Mouse (Mus musculus) G1E (cell line): ENCODE data around the gene Phf1. TPM values are rescaled to one million over a fixed set of nuclear protein-coding genes. Genes with fewer than 3 reads are reported as not detected.
"Not testable (repeated sequence)": the region's sequence is repeated elsewhere in the genome, so short reads cannot be mapped to it uniquely, and the experiment has no call there.

Experiments
- ATAC-seq: 2 replicates; pipeline ENCODE4 v1.8.0; 2016; ENCODE audit warnings: mild to moderate bottlenecking; ENCODE audit not compliant: insufficient number of reproducible peaks, poor library complexity, low FRiP score, severe bottlenecking; ENCODE audit errors: extremely low read depth
- DNase-seq: peaks from one replicate; pipeline ENCODE4 v3.0.0; 2012; ENCODE audit warnings: low spot score
- H3K27me3 ChIP-seq: 2 replicates; pipeline ENCODE4 v1.6.1; 2012; ENCODE audit warnings: mild to moderate bottlenecking, low read length, inconsistent platforms; ENCODE audit not compliant: insufficient read depth
- H3K36me3 ChIP-seq: replicated peaks from 2 replicates; pipeline ENCODE3; 2012; ENCODE audit warnings: mild to moderate bottlenecking, inconsistent platforms
- H3K4me1 ChIP-seq: 2 replicates; pipeline ENCODE4 v1.6.1; 2012; ENCODE audit warnings: low read depth, low read length, inconsistent platforms, mixed read lengths; ENCODE audit not compliant: insufficient read depth
- H3K4me3 ChIP-seq: 2 replicates; pipeline ENCODE4 v1.5.1; 2012; ENCODE audit warnings: low read depth, mild to moderate bottlenecking, inconsistent platforms, low read length, moderate library complexity, mixed read lengths
- H3K9me3 ChIP-seq: replicated peaks from 2 replicates; pipeline ENCODE4 v1.6.1; 2012; ENCODE audit warnings: inconsistent platforms
- CTCF ChIP-seq: IDR thresholded peaks from 2 replicates; pipeline ENCODE4 v1.5.1; 2012; ENCODE audit warnings: low read depth, low read length, inconsistent platforms, mixed read lengths
- GATA1 ChIP-seq: IDR thresholded peaks from 2 replicates; pipeline ENCODE4 v1.6.1; 2012; ENCODE audit warnings: borderline replicate concordance, low read length, inconsistent platforms, mixed read lengths
- GATA2 ChIP-seq: IDR thresholded peaks from 2 replicates; pipeline ENCODE4 v1.6.1; 2012; ENCODE audit warnings: low read depth, low read length, inconsistent platforms, borderline replicate concordance
- POLR2AphosphoS5 ChIP-seq: IDR thresholded peaks from 2 replicates; pipeline ENCODE4 v1.6.1; 2012; ENCODE audit warnings: low read depth, low read length, inconsistent platforms; ENCODE audit not compliant: insufficient replicate concordance
- TAL1 ChIP-seq: conservative IDR thresholded peaks from 2 replicates; pipeline ENCODE4 v1.6.1; 2012; ENCODE audit warnings: low read depth, low read length, inconsistent platforms, mixed read lengths
- polyA plus RNA-seq: library from polyadenylated mRNA; stranded (reverse); fragments of >175 nt; gene quantifications from 2 replicates; pipeline ENCODE4 v1.2.3, GENCODE M21; 2012
- total RNA-seq, 2 experiments: library from RNA; stranded (forward) in 1 of 2; stranded (reverse) in 1 of 2; fragments of 200-1000 nt in 1 of 2; fragments of >200 nt in 1 of 2; fragmentation: Nextera tagmentation in 1 of 2; gene quantifications; 2 replicates each; pipeline ENCODE4 v1.2.3; 2014 to 2017

Gene Phf1
- total and polyA plus RNA-seq, 3 experiments = 7.3 to 21.6 (median 8.4) TPM

DNA sequence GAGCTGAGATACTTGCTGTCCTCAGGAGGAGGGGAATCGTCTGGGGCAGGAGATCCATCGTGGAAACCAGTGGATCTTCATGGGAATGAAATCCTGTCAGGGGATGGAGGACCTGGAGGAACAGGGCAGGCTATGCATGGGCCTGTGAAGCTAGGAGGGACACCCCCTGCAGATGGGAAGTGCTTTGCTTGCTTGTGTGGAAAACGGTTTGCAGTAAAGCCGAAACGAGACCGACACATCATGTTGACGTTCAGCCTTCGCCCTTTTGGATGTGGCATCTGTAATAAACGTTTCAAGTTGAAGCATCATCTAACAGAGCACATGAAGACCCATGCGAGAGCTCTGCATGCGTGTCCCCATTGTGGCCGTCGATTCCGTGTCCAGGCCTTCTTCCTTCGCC lies 41.7 kb downstream of the Phf1 start:
- H3K4me1 ChIP-seq = peaks cover 55% of the 10 kb centered on the region
- no peaks in the 10 kb centered on the region for H3K27me3 ChIP-seq
- no peak for TF ChIP-seq POLR2AphosphoS5
- no peak for TF ChIP-seq CTCF
- TF ChIP-seq TAL1 = no peak
- no peak for TF ChIP-seq GATA2
- TF ChIP-seq GATA1 = no peak
- peaks cover 75% of the 10 kb centered on the region for H3K36me3 ChIP-seq
- peak overlapping the region; percentile 92; the same call in 1 of the 2 replicates for H3K4me3 ChIP-seq
- no peaks in the 10 kb centered on the region for H3K9me3 ChIP-seq
- DNase-seq = no peak
- ATAC-seq = no peak

DNA sequence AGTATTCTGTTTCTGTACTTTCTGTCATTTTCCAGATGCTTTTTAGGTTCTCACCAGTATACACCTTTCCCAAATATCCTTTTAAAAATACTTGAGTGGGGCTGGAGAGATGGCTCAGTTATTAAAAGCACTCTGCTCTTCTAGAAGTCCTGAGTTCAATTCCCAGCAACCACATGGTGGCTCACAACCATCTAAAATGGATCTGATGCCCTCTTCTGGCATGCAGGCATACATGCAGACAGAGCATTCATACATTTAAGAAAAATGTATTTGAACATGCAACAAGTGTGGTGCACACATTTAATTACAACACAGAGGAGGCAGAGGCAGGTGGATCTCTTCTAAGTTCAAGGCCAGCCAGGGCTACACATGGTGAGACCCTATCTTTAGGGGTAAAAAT lies 42.6 kb downstream of the Phf1 start:
- DNase-seq (no peak), ATAC-seq (no peak)
- TF ChIP-seq GATA1 (no peak), POLR2AphosphoS5 (no peak), GATA2 (no peak), TAL1 (no peak), CTCF (no peak)
- Histone ChIP-seq H3K9me3 (no peaks in the 10 kb centered on the region), H3K27me3 (no peaks in the 10 kb centered on the region), H3K36me3 (peaks cover 78% of the 10 kb centered on the region), H3K4me1 (peaks cover 59% of the 10 kb centered on the region), H3K4me3 (no peak overlapping the region; the same call in 1 of the 2 replicates)

DNA sequence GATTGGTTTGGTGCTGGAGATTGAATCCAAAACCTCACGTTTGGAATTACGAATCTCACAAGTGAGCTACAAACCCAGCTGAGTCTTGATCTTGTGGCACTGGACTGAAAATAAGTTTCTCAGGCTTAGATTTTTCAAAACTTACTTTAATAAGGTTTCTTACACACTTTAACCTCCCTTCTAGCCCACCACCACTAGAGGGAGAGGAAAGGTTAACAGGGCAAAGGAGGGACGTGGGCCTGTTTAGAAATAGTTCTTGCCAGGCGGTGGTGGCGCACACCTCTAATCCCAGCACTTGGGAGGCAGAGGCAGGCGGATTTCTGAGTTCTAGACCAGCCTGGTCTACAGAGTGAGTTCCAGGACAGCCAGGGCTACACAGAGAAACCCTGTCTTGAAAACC lies 44.5 kb downstream of the Phf1 start:
- not testable (repeated sequence) for H3K27me3 ChIP-seq, H3K9me3 ChIP-seq, DNase-seq, ATAC-seq, H3K4me3 ChIP-seq
- Histone ChIP-seq H3K4me1 (peaks cover 51% of the 10 kb centered on the region), H3K36me3 (peaks cover 79% of the 10 kb centered on the region)

DNA sequence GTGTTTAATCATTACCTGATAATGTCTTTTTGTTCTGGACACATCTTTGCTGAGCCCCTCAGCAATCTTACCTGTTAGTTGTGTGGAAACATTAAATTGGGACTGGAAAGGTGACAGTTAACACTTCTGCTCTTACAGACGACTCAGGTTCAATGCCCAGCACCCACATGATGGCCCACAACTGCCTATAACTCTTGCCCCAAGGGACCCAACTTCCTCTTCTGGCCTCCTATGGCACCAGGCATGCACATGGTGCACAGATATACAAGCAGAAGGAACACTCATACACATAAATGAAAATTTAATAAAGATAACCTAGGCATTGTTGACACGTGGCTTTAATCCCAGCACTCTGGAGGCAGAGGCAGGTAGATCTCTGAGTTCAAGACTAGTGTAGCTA lies 46.6 kb downstream of the Phf1 start:
- H3K9me3 ChIP-seq = no peaks in the 10 kb centered on the region
- ATAC-seq (no peak), DNase-seq (no peak)
- H3K27me3 ChIP-seq = no peaks in the 10 kb centered on the region
- peaks cover 40% of the 10 kb centered on the region for H3K4me1 ChIP-seq
- peaks cover 71% of the 10 kb centered on the region for H3K36me3 ChIP-seq
- TF ChIP-seq GATA1 (no peak), TAL1 (no peak), POLR2AphosphoS5 (no peak), GATA2 (no peak), CTCF (no peak)
- H3K4me3 ChIP-seq = no peak overlapping the region

DNA sequence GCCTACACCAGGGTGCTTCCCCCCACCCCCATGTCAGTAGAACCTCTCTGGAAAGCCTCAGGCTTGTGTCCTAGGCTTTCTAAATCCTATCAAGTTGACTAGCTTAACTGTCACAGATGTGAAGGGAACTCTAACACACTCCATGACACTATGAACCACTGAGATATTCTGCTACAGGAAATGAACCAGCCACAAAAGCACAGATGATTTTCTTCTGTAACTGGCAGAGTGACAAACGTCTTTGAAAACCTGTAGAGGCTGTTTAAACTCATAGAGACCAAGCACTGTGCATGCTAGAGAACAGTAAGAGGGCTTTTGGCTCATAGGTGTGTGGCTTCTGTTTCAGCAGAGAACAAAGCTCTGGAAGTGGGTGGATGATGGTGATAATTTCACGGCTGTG lies 48.2 kb downstream of the Phf1 start:
- TF ChIP-seq GATA1 = no peak
- no peak for TF ChIP-seq GATA2
- TF ChIP-seq POLR2AphosphoS5 = no peak
- no peak for TF ChIP-seq CTCF
- TF ChIP-seq TAL1 = no peak
- Histone ChIP-seq H3K9me3 (no peaks in the 10 kb centered on the region), H3K4me3 (no peak overlapping the region), H3K36me3 (peaks cover 55% of the 10 kb centered on the region), H3K27me3 (no peaks in the 10 kb centered on the region), H3K4me1 (peaks cover 25% of the 10 kb centered on the region)
- no peak for ATAC-seq
- no peak for DNase-seq

DNA sequence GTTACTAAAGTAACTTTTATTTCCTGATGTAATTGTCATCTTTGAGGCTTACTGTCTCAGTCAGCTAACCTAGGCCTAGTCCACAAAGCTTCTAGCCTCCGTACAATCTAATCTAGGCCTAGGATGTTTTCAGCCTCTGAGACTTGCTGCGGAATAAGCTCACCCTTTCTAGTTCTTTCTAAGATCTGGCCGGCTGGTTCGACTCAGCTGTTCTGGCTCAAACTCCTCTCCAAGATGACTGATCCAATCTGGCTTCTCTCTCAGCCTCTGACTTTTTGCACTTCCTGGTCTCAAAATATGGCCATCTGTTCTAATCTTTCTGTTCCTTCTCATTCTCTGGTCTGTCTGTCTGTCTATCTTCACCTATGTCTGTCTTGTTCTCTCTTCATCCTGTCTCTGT lies 50.5 kb downstream of the Phf1 start:
- Histone ChIP-seq H3K27me3 (0 out of 2 replicates have a peak, but pooled peaks cover 4% of the 10 kb centered on the region), H3K4me3 (no peak overlapping the region), H3K9me3 (no peaks in the 10 kb centered on the region), H3K4me1 (peaks cover 18% of the 10 kb centered on the region), H3K36me3 (peaks cover 33% of the 10 kb centered on the region)
- no peak for ATAC-seq
- TF ChIP-seq CTCF (no peak), POLR2AphosphoS5 (no peak), TAL1 (no peak), GATA2 (no peak), GATA1 (no peak)
- no peak for DNase-seq
